Mouse (Mus musculus): ENCODE measurements around the gene Tymp. TPM values are rescaled to one million over a fixed set of nuclear protein-coding genes. Genes with fewer than 3 reads are reported as not detected.

The Tymp gene
- not detected for polyA plus RNA-seq (2014; fragmentation: Illumina TruSeq; extraction: RNeasy Lipid Tissue Mini Kit (QIAGEN cat#74804); ENCODE audit: low replicate concordance)

DNA sequence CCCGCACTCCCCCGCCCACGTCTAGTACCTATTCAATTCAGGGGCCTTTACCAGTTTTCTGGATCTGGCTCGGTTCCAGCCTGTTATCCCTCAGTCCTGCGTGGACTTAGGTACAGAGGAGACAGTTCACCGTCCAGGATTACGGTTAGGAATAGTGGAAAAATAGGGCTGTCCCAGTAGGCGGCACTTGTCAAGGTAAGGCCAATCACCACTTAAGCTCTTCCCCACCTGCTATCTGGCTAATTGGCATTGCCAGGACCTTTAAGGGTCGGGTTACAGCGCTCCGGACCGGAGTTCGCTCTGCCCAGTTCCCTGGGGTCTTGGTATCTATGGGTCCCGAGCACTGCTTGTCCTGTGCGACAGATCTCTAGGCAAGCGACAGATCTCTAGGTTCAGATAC, at the start of gene Tymp:
Tymp (minus strand) TSS at position 83 of the 400 bp plus-strand sequence.

DNA sequence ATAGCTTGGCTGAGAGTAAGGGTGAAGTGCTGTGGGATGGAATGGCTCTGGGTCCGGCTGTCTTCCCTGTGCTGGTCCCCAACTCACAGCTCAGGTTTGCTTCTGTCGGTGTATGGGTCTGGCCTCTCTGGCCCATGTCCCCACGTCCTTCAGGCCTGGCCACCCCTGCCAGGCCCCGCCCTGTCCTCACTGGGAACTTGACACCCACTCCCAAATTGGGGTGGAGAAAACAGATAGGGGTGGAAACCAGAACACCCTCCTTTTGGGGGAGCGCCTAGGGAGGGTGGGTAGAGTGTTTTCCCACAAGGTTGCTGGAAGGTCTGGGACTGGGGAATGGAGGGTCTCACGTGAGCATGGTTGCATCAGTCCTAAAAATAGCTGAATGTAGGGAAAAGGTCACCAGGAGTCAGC, 48.9 kb upstream of the Tymp start, which contains the start of gene Cpt1b:
Cpt1b (minus strand) TSS at position 153 of the 411 bp plus-strand sequence.

DNA sequence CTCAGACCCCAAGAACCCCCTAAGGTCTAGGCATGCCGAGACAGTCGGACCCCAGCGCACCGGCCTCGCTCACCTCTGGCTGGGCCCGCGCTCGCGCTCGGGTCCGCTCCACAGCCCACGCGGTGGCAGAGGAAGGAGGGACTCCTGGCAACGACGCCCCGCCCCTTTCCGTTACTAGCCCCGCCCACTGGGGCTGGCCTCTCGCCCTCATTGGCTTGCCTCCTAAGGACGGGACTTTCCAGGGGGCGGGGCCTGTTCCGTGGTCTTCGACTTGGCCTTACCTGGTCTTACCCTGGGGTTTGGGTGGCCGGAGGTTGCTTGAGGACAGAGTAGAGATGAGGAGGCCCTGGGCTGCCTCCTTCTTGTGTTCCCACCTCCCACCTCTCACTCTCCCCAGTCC, 33.3 kb upstream of the Tymp start, which contains the start of gene Syce3:
Syce3 (minus strand) TSS at position 386 of the 400 bp plus-strand sequence.

DNA sequence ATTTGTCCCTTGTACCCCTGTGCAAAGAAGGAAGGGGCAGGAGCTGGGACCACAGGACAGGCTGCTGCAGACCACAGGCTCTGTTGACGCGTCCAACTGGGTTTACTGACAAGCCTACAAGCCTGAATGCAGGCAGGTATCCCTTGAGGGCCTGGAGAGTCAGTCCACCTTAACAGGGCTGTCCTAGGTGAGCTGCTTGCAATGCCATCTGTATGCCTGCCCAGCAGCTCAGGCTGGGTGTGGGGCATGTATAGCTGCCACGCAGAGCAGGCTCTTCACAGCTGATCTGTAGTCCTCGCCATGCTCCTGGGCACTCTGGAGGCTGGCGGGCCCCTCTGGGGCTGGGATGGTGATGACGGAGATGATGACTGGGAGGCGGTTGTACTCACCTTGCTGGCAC, 7.8 kb upstream of the Tymp start, which contains the start of gene Klhdc7b:
Klhdc7b (plus strand) TSS at position 301 of the 400 bp plus-strand sequence.

DNA sequence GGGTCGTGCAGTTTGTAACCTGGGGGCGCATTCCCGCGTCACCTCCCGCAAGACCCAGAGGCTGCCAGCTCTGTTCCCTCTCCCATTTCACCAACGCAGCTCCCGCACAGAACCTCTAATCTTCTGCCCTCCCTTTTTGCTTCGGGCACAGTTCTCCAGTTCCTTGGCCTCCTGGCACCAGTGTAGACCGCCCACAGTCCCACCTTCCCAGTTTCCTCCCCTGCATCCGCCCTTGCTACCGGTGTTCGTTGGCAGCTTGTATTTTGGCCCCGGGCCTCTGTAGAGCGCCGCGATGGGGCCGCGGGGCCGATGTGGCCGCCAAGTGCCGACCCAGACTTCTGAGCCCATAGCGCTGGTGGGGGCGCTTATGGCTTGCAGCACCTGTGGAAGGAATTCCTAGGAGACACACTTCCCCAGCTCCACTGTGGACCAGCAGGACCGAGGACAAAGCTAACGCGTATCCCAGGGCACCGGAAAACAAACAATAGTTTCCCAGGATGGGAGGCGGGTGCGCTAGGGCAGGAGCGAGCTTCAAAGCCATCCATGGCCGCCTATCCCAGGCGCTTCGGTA, 2.1 kb upstream of the Tymp start, which contains the start of gene Odf3b:
Odf3b (minus strand) TSS at position 452 of the 571 bp plus-strand sequence.

DNA sequence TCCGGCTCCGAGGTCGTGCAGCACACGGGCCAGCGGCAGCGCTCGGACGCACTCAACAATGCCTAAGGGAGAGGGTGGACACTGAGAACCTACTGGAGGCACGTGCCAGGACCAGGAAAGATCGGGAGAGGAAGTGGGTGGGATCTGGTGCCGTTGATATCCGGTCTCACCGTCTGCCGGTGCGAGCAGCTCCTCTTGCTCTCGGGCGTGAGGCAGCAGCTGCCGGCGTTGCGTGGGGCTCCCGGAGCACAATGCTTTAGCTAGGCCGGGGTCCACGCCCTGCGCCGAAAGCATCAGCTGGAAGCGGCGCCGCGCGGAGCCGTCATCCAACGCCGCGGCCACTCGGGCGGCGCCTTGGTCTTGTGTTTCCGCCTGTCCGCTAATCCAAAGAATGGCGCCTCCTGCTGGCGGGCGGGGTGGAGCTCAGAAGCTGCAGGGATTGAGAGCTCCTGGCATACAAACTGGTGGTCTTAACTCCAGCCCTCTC, 3.0 kb downstream of the Tymp start, which contains the start of gene Sco2:
Sco2 (minus strand) TSS at position 85 of the 487 bp plus-strand sequence.

DNA sequence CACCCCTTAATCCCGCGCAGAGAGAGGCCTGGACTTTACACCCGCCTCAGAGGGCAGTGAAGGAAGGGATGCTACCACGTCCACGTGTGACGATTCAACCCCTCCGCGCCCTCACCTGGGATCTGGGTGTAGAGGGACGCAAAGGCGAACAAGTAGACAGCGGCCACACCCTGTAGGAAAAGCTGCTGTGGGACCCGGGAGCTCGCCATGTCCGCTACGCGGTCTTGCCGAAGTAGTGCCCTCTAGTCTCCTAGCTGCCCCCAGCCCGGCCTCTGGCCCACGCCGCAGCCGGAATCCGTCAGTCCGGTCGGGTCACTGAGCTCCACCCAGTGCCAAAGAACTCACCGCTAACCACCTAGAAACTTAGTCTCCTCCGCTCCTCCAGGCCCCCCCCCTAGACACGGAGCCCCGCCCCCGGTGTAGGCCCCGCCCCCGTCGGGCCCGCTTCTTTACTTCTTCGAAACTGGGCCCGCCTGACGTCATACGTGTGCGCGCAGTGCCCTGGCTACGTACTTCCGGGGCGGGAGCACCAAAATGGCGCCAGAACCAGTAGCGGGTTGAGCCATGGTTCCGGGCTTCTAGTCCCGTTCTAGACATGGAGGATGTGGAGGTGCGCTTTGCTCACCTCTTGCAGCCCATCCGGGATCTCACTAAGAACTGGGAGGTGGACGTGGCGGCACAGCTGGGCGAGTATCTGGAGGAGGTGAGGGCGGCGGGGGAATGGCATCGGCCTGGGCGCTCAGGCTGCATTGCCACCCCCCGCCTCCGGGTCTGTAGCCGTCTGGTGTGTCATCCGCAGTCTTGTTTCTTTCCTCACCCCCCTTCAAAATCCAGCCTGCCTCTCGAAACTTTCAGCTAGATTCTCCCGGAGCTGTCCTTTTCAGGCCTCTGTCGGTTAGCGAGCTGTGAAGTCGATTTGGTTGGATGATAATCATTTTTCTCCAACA, 21.3 kb downstream of the Tymp start, which contains the start of the genes Lmf2 and Ncaph2:
Lmf2 (minus strand) TSS at position 419 of the 947 bp plus-strand sequence.
Ncaph2 (plus strand) TSS at position 479 of the 947 bp plus-strand sequence.

DNA sequence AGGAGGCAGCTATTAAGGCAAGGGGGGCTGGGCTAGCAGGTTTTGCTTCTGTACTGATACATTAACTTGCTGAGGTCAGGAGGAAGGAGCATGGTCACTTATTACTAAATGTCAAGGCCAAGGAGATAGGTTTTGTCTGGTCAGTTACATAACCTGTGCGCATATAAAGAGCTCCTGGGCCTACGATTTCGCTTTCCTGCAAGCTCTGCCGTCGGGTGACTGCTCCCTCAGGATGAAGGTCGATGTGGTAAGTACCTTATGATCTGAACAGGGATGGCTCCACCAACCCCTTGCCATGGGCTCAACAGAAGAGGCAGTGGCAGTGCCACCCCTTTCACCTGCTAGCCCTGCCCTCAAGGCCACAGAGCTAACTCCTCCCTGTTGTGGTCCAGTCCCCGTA, 42.6 kb downstream of the Tymp start, which contains the start of gene Miox:
Miox (plus strand) TSS at position 128 of the 400 bp plus-strand sequence.

DNA sequence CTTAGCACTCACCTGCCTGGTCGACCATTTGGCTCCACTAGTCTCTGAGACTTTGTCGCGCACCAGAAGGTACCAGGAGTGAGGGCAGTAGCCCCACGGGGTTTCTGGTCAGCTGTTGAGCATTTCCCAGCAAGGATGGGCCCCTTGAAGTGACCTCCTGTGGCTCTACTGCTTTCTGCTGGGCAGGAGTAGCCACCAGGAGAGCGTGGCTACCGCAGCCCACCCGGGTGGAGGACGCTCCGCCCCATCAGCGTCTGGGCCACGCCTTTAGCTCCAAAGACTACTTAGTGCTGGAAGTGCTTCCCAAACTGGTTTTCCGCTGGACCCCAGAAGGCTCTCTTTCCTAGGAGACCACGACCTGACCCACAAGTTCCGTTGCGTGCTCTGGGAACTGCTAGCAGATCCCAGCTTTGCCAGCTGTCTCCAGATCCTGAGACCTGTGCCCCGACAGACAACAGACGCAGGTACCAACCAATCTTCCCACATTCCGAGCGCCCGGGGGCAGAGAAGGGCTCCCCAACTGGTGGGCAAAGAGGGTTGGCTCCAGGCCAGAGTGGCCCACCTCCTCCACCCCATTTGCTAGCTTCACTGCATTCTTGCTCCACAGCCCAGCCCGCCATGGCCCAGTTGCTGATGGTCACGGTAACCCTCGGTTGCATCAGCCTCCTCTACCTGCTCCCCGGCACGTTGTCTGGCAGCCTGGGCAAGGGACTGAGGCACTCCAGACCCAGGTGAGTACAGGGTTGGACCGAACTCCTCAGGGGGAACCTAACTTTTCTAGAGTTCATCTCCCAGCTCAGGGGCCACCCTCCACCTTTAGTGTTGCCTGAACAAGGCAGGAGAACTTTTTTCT, 53.9 kb downstream of the Tymp start, which contains the start of gene Adm2:
Adm2 (plus strand) TSS at position 51 of the 853 bp plus-strand sequence.

Other genes with a start within 250 kb of the Tymp start
- gene Hdac10, start 248.3 kb downstream of the Tymp start, polyA plus RNA-seq (2014; fragmentation: Illumina TruSeq; extraction: RNeasy Lipid Tissue Mini Kit (QIAGEN cat#74804); ENCODE audit: low replicate concordance): not detected
- 0.33 TPM for gene Mapk12, start 236.3 kb downstream of the Tymp start, polyA plus RNA-seq (2014; fragmentation: Illumina TruSeq; extraction: RNeasy Lipid Tissue Mini Kit (QIAGEN cat#74804); ENCODE audit: low replicate concordance)
- 0.15 TPM for gene Mapk11, start 227.4 kb downstream of the Tymp start, polyA plus RNA-seq (2014; fragmentation: Illumina TruSeq; extraction: RNeasy Lipid Tissue Mini Kit (QIAGEN cat#74804); ENCODE audit: low replicate concordance)
- gene Plxnb2, start 196.3 kb downstream of the Tymp start, polyA plus RNA-seq (2014; fragmentation: Illumina TruSeq; extraction: RNeasy Lipid Tissue Mini Kit (QIAGEN cat#74804); ENCODE audit: low replicate concordance): 3.4 TPM
- 0.11 TPM for gene Dennd6b, start 180.5 kb downstream of the Tymp start, polyA plus RNA-seq (2014; fragmentation: Illumina TruSeq; extraction: RNeasy Lipid Tissue Mini Kit (QIAGEN cat#74804); ENCODE audit: low replicate concordance)
- 6.9 TPM for gene Ppp6r2, start 165.5 kb downstream of the Tymp start, polyA plus RNA-seq (2014; fragmentation: Illumina TruSeq; extraction: RNeasy Lipid Tissue Mini Kit (QIAGEN cat#74804); ENCODE audit: low replicate concordance)
- 1.7 TPM for gene Sbf1, start 61.7 kb downstream of the Tymp start, polyA plus RNA-seq (2014; fragmentation: Illumina TruSeq; extraction: RNeasy Lipid Tissue Mini Kit (QIAGEN cat#74804); ENCODE audit: low replicate concordance)
- gene Adm2, start 54.3 kb downstream of the Tymp start, polyA plus RNA-seq (2014; fragmentation: Illumina TruSeq; extraction: RNeasy Lipid Tissue Mini Kit (QIAGEN cat#74804); ENCODE audit: low replicate concordance): not detected
- not detected for gene Miox, start 42.6 kb downstream of the Tymp start, polyA plus RNA-seq (2014; fragmentation: Illumina TruSeq; extraction: RNeasy Lipid Tissue Mini Kit (QIAGEN cat#74804); ENCODE audit: low replicate concordance)
- not detected for gene Lmf2, start 21.4 kb downstream of the Tymp start, polyA plus RNA-seq (2014; fragmentation: Illumina TruSeq; extraction: RNeasy Lipid Tissue Mini Kit (QIAGEN cat#74804); ENCODE audit: low replicate concordance)
- gene Ncaph2, start 21.3 kb downstream of the Tymp start, polyA plus RNA-seq (2014; fragmentation: Illumina TruSeq; extraction: RNeasy Lipid Tissue Mini Kit (QIAGEN cat#74804); ENCODE audit: low replicate concordance): 4.1 TPM
- gene Sco2, start 3.2 kb downstream of the Tymp start, polyA plus RNA-seq (2014; fragmentation: Illumina TruSeq; extraction: RNeasy Lipid Tissue Mini Kit (QIAGEN cat#74804); ENCODE audit: low replicate concordance): 0.37 TPM
- not detected for gene Odf3b, start 2.2 kb upstream of the Tymp start, polyA plus RNA-seq (2014; fragmentation: Illumina TruSeq; extraction: RNeasy Lipid Tissue Mini Kit (QIAGEN cat#74804); ENCODE audit: low replicate concordance)
- not detected for gene Klhdc7b, start 7.9 kb upstream of the Tymp start, polyA plus RNA-seq (2014; fragmentation: Illumina TruSeq; extraction: RNeasy Lipid Tissue Mini Kit (QIAGEN cat#74804); ENCODE audit: low replicate concordance)
- not detected for gene Syce3, start 33.5 kb upstream of the Tymp start, polyA plus RNA-seq (2014; fragmentation: Illumina TruSeq; extraction: RNeasy Lipid Tissue Mini Kit (QIAGEN cat#74804); ENCODE audit: low replicate concordance)
- 0.52 TPM for gene Cpt1b, start 48.8 kb upstream of the Tymp start, polyA plus RNA-seq (2014; fragmentation: Illumina TruSeq; extraction: RNeasy Lipid Tissue Mini Kit (QIAGEN cat#74804); ENCODE audit: low replicate concordance)
- 3.6 TPM for gene C730034F03Rik, start 52.5 kb upstream of the Tymp start, polyA plus RNA-seq (2014; fragmentation: Illumina TruSeq; extraction: RNeasy Lipid Tissue Mini Kit (QIAGEN cat#74804); ENCODE audit: low replicate concordance)
- not detected for gene Gm44502, start 52.7 kb upstream of the Tymp start, polyA plus RNA-seq (2014; fragmentation: Illumina TruSeq; extraction: RNeasy Lipid Tissue Mini Kit (QIAGEN cat#74804); ENCODE audit: low replicate concordance)
- gene Chkb, start 52.9 kb upstream of the Tymp start, polyA plus RNA-seq (2014; fragmentation: Illumina TruSeq; extraction: RNeasy Lipid Tissue Mini Kit (QIAGEN cat#74804); ENCODE audit: low replicate concordance): 125 TPM
- 0.30 TPM for gene Mapk8ip2, start 76.9 kb upstream of the Tymp start, polyA plus RNA-seq (2014; fragmentation: Illumina TruSeq; extraction: RNeasy Lipid Tissue Mini Kit (QIAGEN cat#74804); ENCODE audit: low replicate concordance)
- 2.8 TPM for gene Arsa, start 100.4 kb upstream of the Tymp start, polyA plus RNA-seq (2014; fragmentation: Illumina TruSeq; extraction: RNeasy Lipid Tissue Mini Kit (QIAGEN cat#74804); ENCODE audit: low replicate concordance)
- 0.71 TPM for gene Shank3, start 122.6 kb upstream of the Tymp start, polyA plus RNA-seq (2014; fragmentation: Illumina TruSeq; extraction: RNeasy Lipid Tissue Mini Kit (QIAGEN cat#74804); ENCODE audit: low replicate concordance)
- gene Acr, start 191.3 kb upstream of the Tymp start, polyA plus RNA-seq (2014; fragmentation: Illumina TruSeq; extraction: RNeasy Lipid Tissue Mini Kit (QIAGEN cat#74804); ENCODE audit: low replicate concordance): not detected
- gene Rabl2, start 214.9 kb upstream of the Tymp start, polyA plus RNA-seq (2014; fragmentation: Illumina TruSeq; extraction: RNeasy Lipid Tissue Mini Kit (QIAGEN cat#74804); ENCODE audit: low replicate concordance): 1.2 TPM

Measured in small intestine, adult 10 weeks (tissue).